Mouse (Mus musculus) skeletal muscle tissue, adult 2 months (tissue): ENCODE data around the gene Alb.

Experiments used
- DNase-seq: peaks from one replicate; pipeline ENCODE4 v3.0.0-alpha.2; 2012; ENCODE audit warnings: low read depth, low spot score

The Alb gene

GRCm38 (mm10) chr5:90460619-90461018 lies at the start of gene Alb:
TSS of gene Alb (plus strand) at chr5:90460897.
- no peak for DNase-seq

GRCm38 (mm10) chr5:90414142-90414924 lies 46.4 kb upstream of the Alb start:
- DNase-seq = no peak

GRCm38 (mm10) chr5:90414925-90415295 lies 45.8 kb upstream of the Alb start:
- DNase-seq = no peak

GRCm38 (mm10) chr5:90424625-90425024 lies 36.1 kb upstream of the Alb start:
- DNase-seq = no peak

- no peak for DNase-seq
Measured at GRCm38 (mm10) chr5:90425191-90425590, 35.5 kb upstream of the Alb start.

- DNase-seq = no peak
Measured at GRCm38 (mm10) chr5:90431053-90431452, 29.6 kb upstream of the Alb start.

GRCm38 (mm10) chr5:90439157-90439556 lies 21.5 kb upstream of the Alb start:
- no peak for DNase-seq

- no peak for DNase-seq
Measured at GRCm38 (mm10) chr5:90447577-90447976, 13.1 kb upstream of the Alb start.

- DNase-seq = no peak
Measured at GRCm38 (mm10) chr5:90449961-90450360, 10.7 kb upstream of the Alb start.

GRCm38 (mm10) chr5:90452711-90453110 lies 8.0 kb upstream of the Alb start:
- no peak for DNase-seq

GRCm38 (mm10) chr5:90457241-90457640 lies 3.5 kb upstream of the Alb start:
- no peak for DNase-seq

- DNase-seq = no peak
Measured at GRCm38 (mm10) chr5:90458727-90459126, 2.0 kb upstream of the Alb start.

- no peak for DNase-seq
Measured at GRCm38 (mm10) chr5:90466806-90467205, 6.1 kb downstream of the Alb start.

GRCm38 (mm10) chr5:90467245-90467644 lies 6.5 kb downstream of the Alb start:
- DNase-seq = no peak

GRCm38 (mm10) chr5:90470836-90471235 lies 10.1 kb downstream of the Alb start:
- no peak for DNase-seq

GRCm38 (mm10) chr5:90473902-90474301 lies 13.2 kb downstream of the Alb start:
- DNase-seq = no peak

GRCm38 (mm10) chr5:90474369-90474768 lies 13.7 kb downstream of the Alb start:
- DNase-seq = no peak

- DNase-seq = no peak
Measured at GRCm38 (mm10) chr5:90476741-90477140, 16.0 kb downstream of the Alb start.

GRCm38 (mm10) chr5:90477308-90478140 lies 16.8 kb downstream of the Alb start:
- DNase-seq = no peak

GRCm38 (mm10) chr5:90478886-90479285 lies 18.2 kb downstream of the Alb start:
- no peak for DNase-seq

- DNase-seq = no peak
Measured at GRCm38 (mm10) chr5:90485597-90485996, 24.9 kb downstream of the Alb start.

GRCm38 (mm10) chr5:90488323-90488722 lies 27.6 kb downstream of the Alb start:
- no peak for DNase-seq

- DNase-seq = no peak
Measured at GRCm38 (mm10) chr5:90490518-90490917, 29.8 kb downstream of the Alb start, which contains the start of gene Afp. TSS of gene Afp (plus strand) at chr5:90490737.
